Mouse (Mus musculus) kidney, adult 2 months (tissue): ENCODE results near the gene Gm49711.

Experiments used
- CTCF ChIP-seq: fragments of 200-500 bp; conservative IDR thresholded peaks from 2 replicates; pipeline ENCODE4 v1.5.1; 2011; ENCODE audit warnings: low read depth, mild to moderate bottlenecking, control low read depth, low read length, moderate library complexity, mixed read lengths; ENCODE audit not compliant: insufficient read depth, insufficient read length
- POLR2A ChIP-seq: fragments of 200-500 bp; IDR thresholded peaks from one replicate; pipeline ENCODE4 v1.6.1; 2011; ENCODE audit warnings: low read depth, low read length, control low read depth

GRCm38 (mm10) chr16:92235222-92235621 is 177.1 kb downstream of the Gm49711 start:
- TF ChIP-seq CTCF: no peak
- no peak for TF ChIP-seq POLR2A
